Mouse (Mus musculus) C2C12 (cell line): Measurements from ENCODE around the gene AI661453. TPM values are rescaled to one million over a fixed set of nuclear protein-coding genes. Genes with fewer than 3 reads are reported as not detected.

ENCODE experiments used
- H3K27me3 ChIP-seq: one replicate; pipeline ENCODE4 v1.6.1; 2011; ENCODE audit not compliant: control insufficient read depth, insufficient read depth, insufficient read length
- H3K36me3 ChIP-seq: one replicate; pipeline ENCODE4 v1.6.1; 2011; ENCODE audit not compliant: control insufficient read depth, insufficient read depth
- H3K4me3 ChIP-seq: one replicate; pipeline ENCODE4 v1.5.1; 2011; ENCODE audit warnings: mild to moderate bottlenecking, control low read depth; ENCODE audit not compliant: poor library complexity, insufficient read depth, severe bottlenecking
- H3K79me2 ChIP-seq: one replicate; pipeline ENCODE4 v1.6.1; 2011; ENCODE audit not compliant: control insufficient read depth, insufficient read depth
- H3K79me3 ChIP-seq: one replicate; pipeline ENCODE4 v1.6.1; 2011; ENCODE audit warnings: low read depth, control low read depth
- H3ac ChIP-seq: one replicate; pipeline ENCODE3; 2011; ENCODE audit warnings: low read depth; ENCODE audit not compliant: control insufficient read depth, insufficient read length
- CEBPB ChIP-seq: IDR thresholded peaks from one replicate; pipeline ENCODE4 v1.6.1; 2011; ENCODE audit warnings: low read depth, mild to moderate bottlenecking, control low read depth, moderate library complexity
- CTCF ChIP-seq: IDR thresholded peaks from one replicate; pipeline ENCODE4 v1.5.1; 2011; ENCODE audit not compliant: control insufficient read depth, insufficient read depth, insufficient read length
- FOSL1 ChIP-seq: IDR thresholded peaks from one replicate; pipeline ENCODE4 v1.8.0; 2011; ENCODE audit warnings: mild to moderate bottlenecking, low read length; ENCODE audit not compliant: poor library complexity, insufficient read depth, severe bottlenecking
- MAX ChIP-seq: IDR thresholded peaks from one replicate; pipeline ENCODE4 v1.6.1; 2011; ENCODE audit warnings: mild to moderate bottlenecking, control low read depth
- MYOD1 ChIP-seq: IDR thresholded peaks from one replicate; pipeline ENCODE4 v1.6.1; 2011; ENCODE audit warnings: low read depth; ENCODE audit not compliant: control insufficient read depth, insufficient read length
- MYOG ChIP-seq: IDR thresholded peaks from one replicate; pipeline ENCODE4 v1.6.1; 2011; ENCODE audit not compliant: control insufficient read depth, insufficient read length; ENCODE audit errors: extremely low read depth
- USF1 ChIP-seq: IDR thresholded peaks from one replicate; pipeline ENCODE4 v1.6.1; 2011; ENCODE audit warnings: low read depth, mild to moderate bottlenecking, control low read depth, moderate library complexity
- long read RNA-seq, 2 experiments: library from polyadenylated mRNA; unstranded; transcript quantifications; one replicate each; pipeline ENCODE4 v2.0.0; 2019 to 2020
- polyA plus RNA-seq: library from polyadenylated mRNA; unstranded; fragments of >200 nt; fragmentation: generic; extraction: Trizol; gene quantifications from one replicate; pipeline ENCODE4 v1.2.1, GENCODE M21; 2012; ENCODE audit warnings: missing spikeins

The AI661453 gene
- 0.13 TPM for polyA plus RNA-seq
- long read RNA-seq, experiment 1, result 0 reads
- long read RNA-seq, experiment 2, partial matches to known transcripts, result 1 of 1 reads
- long read RNA-seq, experiment 2, other reads (novel, unspliced or antisense), result 0 of 1 reads

GRCm38 (mm10) chr17:47436156-47436906 is at the start of gene AI661453:
TSS of gene AI661453 (plus strand) at chr17:47436615.
- Histone ChIP-seq H3K79me3 (no peaks in the 10 kb centered on the region), H3K27me3 (peaks cover 25% of the 10 kb centered on the region), H3K36me3 (no peaks in the 10 kb centered on the region), H3K79me2 (no peaks in the 10 kb centered on the region), H3K4me3 (peak within 1 kb of the TSS; percentile 11), H3ac (peak within 1 kb of the TSS; percentile 2)
- TF ChIP-seq MAX, result no peak
- TF ChIP-seq MYOG, result no peak
- no peak for TF ChIP-seq CEBPB
- TF ChIP-seq FOSL1, result no peak
- TF ChIP-seq CTCF, result no peak
- TF ChIP-seq USF1, result no peak
- TF ChIP-seq MYOD1, result no peak

- no peaks in the 10 kb centered on the region for H3K27me3 ChIP-seq
- no peak overlapping the region for H3K4me3 ChIP-seq
- H3K36me3 ChIP-seq, result no peaks in the 10 kb centered on the region
- H3ac ChIP-seq, result no peak overlapping the region
- H3K79me3 ChIP-seq, result no peaks in the 10 kb centered on the region
- TF ChIP-seq USF1, result no peak
- TF ChIP-seq CTCF, result peak; percentile 27
- no peak for TF ChIP-seq MYOD1
- no peak for TF ChIP-seq MAX
- no peak for TF ChIP-seq FOSL1
- no peak for TF ChIP-seq MYOG
- TF ChIP-seq CEBPB, result no peak
- H3K79me2 ChIP-seq, result no peaks in the 10 kb centered on the region
These were observed 49.8 kb upstream of the AI661453 start for GRCm38 (mm10) chr17:47386649-47387048.

- Histone ChIP-seq H3K27me3 (peaks cover 16% of the 10 kb centered on the region), H3K79me3 (no peaks in the 10 kb centered on the region), H3ac (no peak overlapping the region), H3K36me3 (no peaks in the 10 kb centered on the region), H3K79me2 (no peaks in the 10 kb centered on the region), H3K4me3 (no peak overlapping the region)
- TF ChIP-seq FOSL1, result no peak
- no peak for TF ChIP-seq CEBPB
- TF ChIP-seq MYOG, result no peak
- no peak for TF ChIP-seq MYOD1
These were observed 42.1 kb upstream of the AI661453 start for GRCm38 (mm10) chr17:47394223-47394869.

GRCm38 (mm10) chr17:47395376-47395913 is 41.0 kb upstream of the AI661453 start:
- Histone ChIP-seq H3K4me3 (no peak overlapping the region), H3K36me3 (no peaks in the 10 kb centered on the region), H3K79me2 (no peaks in the 10 kb centered on the region), H3K79me3 (no peaks in the 10 kb centered on the region), H3K27me3 (peaks cover 25% of the 10 kb centered on the region), H3ac (peak overlapping the region; percentile 48)
- TF ChIP-seq MAX (no peak), FOSL1 (no peak), MYOD1 (no peak), CTCF (no peak), CEBPB (no peak), USF1 (no peak), MYOG (no peak)

- peaks cover 42% of the 10 kb centered on the region for H3K27me3 ChIP-seq
- H3K79me3 ChIP-seq, result no peaks in the 10 kb centered on the region
- H3K4me3 ChIP-seq, result no peak overlapping the region
- no peak for TF ChIP-seq MYOG
- no peak for TF ChIP-seq MYOD1
- TF ChIP-seq CTCF, result no peak
- TF ChIP-seq MAX, result no peak
- TF ChIP-seq FOSL1, result no peak
- TF ChIP-seq CEBPB, result no peak
- TF ChIP-seq USF1, result no peak
- H3K79me2 ChIP-seq, result no peaks in the 10 kb centered on the region
- H3K36me3 ChIP-seq, result no peaks in the 10 kb centered on the region
- no peak overlapping the region for H3ac ChIP-seq
These were observed 37.3 kb upstream of the AI661453 start for GRCm38 (mm10) chr17:47399091-47399490.
